Mouse (Mus musculus): ENCODE results near the gene Lamtor5.

DNA sequence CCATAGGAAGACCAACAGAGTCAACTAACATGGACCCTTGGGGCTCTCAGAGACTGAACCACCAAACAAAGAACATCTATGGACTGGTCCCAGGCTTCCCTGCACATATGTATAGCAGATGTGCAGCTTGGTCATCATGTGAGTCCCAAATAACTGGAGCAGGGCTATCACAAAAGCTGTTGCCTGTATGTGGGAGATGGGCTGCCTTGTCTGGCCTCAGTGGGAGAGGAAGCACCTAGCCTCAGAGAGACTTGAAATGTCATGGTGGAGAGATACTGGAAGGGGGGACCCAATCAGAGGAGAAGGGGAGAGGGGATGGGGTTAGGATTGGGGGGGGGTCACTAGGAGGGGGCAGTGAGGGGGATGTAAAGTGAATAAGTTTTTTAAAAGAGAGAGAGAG, 8.7 kb downstream of the Lamtor5 start:
- TF ChIP-seq GATA1 (IDR thresholded peaks at IDR 0.05; ENCODE audit: borderline replicate concordance, low read length) (no peak), FLI1 (IDR thresholded peaks at IDR 0.05; ENCODE audit: low read length) (no peak)

Data from megakaryocyte, embryonic 14.5 days (primary cell).